Mouse (Mus musculus) natural killer cell, adult 2 months (primary cell): ENCODE measurements around the gene Tldc1.
A peak's percentile ranks its signal among the peaks of the same experiment; 100 is the strongest.

ENCODE experiments used
- DNase-seq, 2 experiments: peaks; one replicate each; pipeline ENCODE4 v3.0.0; 2022; ENCODE audit warnings: low spot score in 2 of 2

Tldc1 gene

GRCm38 (mm10) chr8:119778263-119778662 lies at the start of gene Tldc1:
TSS of gene Tldc1 (minus strand) at chr8:119778416.
- DNase-seq, result peak; percentile 98 to 99

GRCm38 (mm10) chr8:119827721-119828153 lies 49.5 kb upstream of the Tldc1 start:
- DNase-seq, result no peak

DNA sequence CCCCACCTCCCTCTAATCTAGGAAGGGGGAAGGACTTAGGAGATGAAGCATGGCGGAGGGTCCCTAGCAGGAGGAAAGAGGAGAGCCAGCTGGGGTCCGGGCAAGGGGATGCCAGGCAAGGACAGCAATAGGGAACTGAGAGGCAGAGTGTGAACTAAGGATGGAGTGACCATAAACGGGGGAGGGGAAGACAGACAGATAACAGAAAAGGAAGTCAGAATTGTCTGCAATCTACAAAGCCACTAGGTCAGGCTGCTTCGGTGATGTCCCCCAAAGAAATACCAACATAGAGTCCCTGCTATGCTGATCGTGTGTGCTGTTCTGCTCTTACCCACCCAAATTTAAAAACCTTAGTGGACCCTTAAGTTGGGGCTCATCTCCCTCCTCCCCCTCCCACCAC lies 48.8 kb upstream of the Tldc1 start:
- no peak for DNase-seq

DNA sequence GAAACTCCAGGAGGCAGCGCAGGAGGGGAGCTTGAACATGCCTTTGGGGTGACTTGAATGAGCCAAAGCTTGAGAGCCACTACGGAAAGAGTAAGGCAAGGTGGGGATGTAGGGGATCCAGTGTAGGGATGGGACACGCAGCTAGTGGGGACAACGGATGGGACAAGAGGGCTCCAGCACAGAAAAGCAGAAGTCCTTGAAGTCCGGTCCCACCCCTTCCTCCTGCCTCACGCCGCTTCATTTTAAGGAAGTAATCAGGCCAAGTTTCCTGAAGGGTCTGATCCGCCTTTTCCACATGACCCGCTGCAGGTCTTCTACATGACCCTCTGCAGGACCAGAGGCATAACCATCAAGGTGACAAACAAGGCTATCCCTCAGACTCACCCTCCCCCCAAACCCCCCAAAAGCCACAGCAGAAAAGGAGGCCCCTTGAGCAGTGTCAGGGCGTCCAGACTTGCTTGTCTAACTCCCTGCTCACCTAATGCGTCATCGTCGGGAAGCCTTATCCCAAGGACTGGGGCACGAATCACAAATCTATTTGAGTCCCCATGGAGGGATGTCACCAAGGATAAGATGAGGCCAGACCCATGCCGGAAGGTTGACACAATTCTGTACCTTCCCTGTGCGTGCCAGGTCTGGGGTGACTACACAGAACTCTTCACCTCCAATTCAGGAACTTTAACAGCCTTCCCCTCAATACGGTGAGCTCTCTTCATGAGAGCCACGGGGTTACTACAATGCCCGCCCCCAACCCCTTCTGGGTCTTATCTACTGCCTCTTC lies 47.9 kb upstream of the Tldc1 start:
- DNase-seq, result no peak

- DNase-seq, result no peak
Observed at GRCm38 (mm10) chr8:119824809-119825273, 46.6 kb upstream of the Tldc1 start.

DNA sequence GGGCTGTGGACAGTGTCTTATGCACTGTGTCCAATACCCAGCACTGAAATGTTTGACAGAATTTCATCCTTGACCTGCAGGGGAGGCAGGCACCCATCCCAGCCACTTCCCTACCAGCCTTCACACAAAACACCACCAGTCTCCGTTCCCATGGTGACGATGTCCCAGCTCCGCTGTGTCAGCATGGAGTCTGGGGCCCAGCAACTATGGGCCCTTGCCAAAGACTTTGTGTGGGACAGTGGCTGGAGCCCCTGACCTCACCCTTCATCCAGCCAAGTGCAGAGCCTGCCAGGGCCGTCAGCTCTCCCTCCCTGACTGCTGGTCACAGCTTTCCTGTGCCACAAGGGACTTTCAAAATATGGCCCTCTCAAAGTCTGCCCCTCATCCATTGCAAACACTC lies 45.9 kb upstream of the Tldc1 start:
- DNase-seq, result no peak

DNA sequence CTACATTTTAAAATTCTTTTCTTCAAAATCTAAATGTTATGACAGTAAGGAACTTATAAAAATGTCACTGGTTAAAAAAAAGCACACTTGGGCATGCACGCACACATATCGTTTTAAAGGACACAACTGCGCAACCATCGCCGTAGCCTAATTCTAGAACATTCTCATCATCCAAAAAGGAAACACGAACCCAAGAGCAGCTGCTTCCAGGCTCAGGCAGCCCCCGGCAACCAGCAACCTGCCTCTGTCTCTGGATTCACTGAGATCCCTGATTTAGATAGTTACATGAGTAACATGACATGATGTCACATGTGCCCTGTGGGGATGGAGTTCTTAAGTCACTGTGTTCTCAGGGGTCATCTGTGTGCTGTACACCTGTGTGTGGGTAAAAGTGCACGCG lies 45.1 kb upstream of the Tldc1 start:
- DNase-seq, result no peak

- DNase-seq, result no peak
Observed at GRCm38 (mm10) chr8:119821691-119822090, 43.5 kb upstream of the Tldc1 start.

GRCm38 (mm10) chr8:119819976-119820375 lies 41.8 kb upstream of the Tldc1 start:
- DNase-seq, result no peak

DNA sequence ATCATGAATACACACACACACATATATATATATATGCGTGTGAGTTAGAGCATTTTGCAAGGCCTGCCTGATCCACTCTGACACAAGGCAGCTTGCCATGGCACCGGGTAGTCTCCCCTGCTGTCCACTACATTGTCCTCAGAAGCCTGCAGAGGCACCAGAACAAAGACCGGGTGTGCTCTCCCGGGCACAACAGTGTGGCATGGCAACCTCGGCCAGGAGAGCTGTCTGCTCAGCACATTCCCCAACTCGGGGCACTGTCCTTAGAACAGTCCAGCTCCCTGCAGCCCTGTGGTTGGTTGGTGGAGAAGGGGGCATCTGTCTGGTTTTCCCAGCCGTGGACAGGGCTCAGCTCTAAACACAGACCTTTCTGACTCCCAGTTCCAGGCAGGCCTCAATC lies 41.1 kb upstream of the Tldc1 start:
- DNase-seq, result no peak

DNA sequence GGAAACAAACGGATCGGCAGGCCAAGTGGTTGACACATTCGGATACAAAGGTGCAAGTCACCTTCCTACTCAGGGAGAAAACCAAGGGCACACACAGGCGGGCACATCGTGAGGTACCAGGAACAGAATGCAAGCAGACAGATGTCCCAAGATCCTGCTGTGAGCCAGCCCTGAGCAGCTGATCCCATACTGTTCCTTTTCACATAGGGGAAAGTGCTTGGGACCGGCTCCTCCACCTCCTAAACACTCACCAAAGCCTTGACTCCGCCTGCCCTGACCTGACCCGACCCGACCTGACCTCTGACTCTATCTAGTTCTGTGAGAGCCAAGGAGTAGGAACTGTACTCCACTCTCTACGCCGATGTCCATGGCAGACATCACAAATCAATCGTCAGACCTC lies 39.2 kb upstream of the Tldc1 start:
- DNase-seq, result no peak

- no peak for DNase-seq
Observed at GRCm38 (mm10) chr8:119816219-119816618, 38.0 kb upstream of the Tldc1 start.

DNA sequence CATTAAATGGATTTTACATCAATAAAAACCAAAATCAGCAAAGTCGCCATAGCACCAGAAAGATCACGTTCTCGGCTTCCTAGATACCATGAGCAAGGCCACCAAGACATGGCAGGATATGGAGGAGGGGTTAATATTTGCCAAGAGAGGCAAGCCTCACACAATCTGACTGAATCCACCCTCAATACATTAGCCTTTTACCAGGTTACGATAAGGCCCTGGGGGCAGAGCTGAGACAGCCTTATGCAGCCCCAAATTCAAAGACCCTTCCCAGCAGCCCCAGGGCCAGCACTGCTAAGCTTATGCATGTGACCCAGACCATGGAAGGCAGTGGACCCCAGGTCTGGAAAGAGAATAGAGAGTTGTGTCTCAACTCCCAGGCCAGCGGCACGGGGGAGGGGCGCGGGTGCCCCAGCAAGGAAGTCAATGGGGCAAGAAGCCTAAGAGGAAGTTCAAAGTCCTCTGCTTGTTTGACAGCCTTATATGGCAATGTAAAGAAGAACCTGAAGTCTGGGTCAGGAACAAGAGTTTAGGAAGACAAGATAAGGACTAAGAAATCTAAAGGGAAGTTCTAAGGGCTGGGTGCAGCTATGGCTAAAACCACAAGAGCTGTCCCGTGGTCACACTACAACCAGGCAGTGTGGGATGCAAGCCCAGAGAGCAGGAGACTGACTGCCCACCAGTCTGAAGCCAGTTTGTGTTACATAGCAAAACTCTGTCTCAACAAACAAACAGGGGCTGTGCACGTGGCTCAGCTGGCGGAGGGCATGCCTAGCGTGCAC lies 34.6 kb upstream of the Tldc1 start:
- peak; percentile 40 to 66 for DNase-seq

DNA sequence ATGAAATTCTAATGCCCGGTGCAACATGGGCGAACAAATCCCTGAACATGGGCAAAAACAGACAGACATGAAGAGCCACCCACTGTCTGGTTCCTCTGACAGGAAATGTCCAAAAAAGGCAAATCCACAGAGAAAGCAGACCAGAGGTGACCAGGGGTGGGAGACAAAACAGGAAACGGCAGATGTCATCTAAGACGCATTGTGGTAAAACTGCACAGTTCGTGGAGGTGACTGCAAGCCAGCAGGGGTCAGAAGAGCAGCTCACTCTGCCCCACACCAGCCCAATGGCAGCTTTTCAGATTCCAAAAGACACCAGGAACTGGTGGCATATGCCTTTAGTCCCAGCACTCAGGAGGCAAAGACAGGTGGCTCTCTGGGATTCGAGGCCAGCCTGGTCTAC lies 33.7 kb upstream of the Tldc1 start:
- peak; percentile 84 to 85 for DNase-seq

DNA sequence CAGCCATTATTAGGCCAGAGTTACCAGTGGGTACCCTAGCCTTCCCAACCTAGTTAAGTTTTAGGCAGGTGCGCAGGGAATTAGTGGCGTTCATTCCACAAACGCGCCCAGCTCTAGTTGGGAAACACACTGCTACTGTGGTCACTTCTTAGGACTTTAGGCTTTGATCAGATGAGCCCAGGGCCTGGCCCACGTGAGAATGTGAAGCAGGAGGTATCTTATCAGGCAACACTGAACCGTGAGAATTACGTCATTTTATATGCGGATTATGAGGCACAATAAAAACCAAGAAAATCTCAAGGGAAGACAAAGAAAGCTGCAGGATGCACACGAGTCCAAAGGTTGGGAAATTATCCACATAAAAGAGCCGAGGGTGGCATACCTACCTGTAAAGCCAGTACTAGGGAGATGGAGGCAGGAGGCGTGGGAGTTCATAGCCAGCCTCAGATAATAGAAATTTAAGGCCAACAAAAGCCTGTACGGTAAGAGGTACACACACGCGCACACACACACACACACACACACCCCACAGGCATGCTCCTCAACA lies 32.8 kb upstream of the Tldc1 start:
- no peak for DNase-seq

GRCm38 (mm10) chr8:119810127-119810868 lies 32.1 kb upstream of the Tldc1 start:
- DNase-seq, result no peak

DNA sequence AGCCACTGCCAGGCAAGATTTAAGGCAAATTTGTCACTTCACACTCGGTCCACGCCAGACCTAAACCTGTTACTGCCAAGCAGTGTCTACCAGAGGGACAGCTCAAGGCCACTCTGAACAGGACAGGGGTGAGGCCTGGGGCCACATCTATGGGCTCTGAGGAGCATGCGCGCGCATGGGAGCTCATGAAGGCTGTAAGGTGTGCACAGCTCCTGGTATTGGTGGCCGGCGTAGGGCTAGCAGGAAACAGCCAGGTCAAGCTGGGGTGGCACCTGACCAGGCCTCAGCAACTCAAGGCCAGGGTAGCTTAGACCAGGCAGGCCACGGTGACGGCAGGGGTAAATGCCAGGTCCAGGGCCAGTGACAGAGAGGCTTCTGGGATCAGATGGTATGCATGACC lies 31.4 kb upstream of the Tldc1 start:
- DNase-seq, result no peak

DNA sequence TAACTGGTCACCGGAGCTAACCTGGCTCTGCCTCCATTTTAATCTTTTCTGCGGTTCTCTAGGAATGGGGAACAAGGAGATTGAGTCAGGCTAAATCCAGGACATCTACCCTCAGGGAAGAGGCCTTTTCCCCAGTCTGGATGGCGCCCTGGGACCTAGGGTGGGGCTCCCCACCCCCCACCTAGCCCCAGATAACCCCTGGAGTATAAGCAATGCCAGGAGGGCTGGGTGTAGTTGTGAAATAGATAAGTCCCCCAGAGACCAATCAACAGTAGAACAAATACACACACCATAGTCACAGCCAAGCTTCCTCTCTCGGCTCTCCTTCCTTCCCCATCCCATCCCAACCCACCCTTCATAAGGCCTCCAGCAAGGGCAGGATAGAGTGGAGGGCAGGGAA lies 29.5 kb upstream of the Tldc1 start:
- DNase-seq, result no peak

- DNase-seq, result peak in 1 of 2 experiments; percentile 69
Observed at GRCm38 (mm10) chr8:119806422-119807263, 28.4 kb upstream of the Tldc1 start.

DNA sequence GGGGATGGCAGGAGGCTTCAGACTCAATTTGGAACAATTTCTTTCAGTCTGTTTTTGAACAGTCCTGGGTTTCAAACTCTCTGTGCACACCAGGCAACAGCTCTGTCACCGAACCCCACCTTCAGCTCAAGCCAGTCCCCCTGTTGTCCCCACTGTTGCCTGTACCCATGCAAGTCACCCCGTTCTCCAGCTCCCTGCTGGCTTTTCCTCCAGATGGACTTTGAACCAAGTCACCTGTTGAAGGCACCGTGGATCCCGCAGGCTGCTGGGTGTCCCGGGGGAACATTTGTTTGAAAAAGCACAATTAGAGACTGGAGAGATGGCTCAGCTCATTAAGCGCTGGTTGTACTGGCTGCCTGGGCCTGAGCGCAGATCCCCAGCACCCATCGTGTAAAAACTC lies 27.1 kb upstream of the Tldc1 start:
- no peak for DNase-seq

- no peak for DNase-seq
Observed at GRCm38 (mm10) chr8:119802592-119802991, 24.4 kb upstream of the Tldc1 start.
